Mouse (Mus musculus) kidney, adult 8-10 months (tissue): ENCODE data around the gene 1700022I11Rik.
A peak's percentile ranks its signal among the peaks of the same experiment; 100 is the strongest.
"Not testable (repeated sequence)": the region's sequence is repeated elsewhere in the genome, so short reads cannot be mapped to it uniquely, and the experiment has no call there.

Experiments used
- DNase-seq, 2 experiments: peaks; one replicate each; pipeline ENCODE4 v3.0.0; 2022

1700022I11Rik gene

GRCm38 (mm10) chr4:42952563-42952962 lies 16.8 kb upstream of the 1700022I11Rik start:
- DNase-seq: no peak

GRCm38 (mm10) chr4:42953435-42954094 lies 15.8 kb upstream of the 1700022I11Rik start:
- DNase-seq: peak in 1 of 2 experiments; percentile 32

GRCm38 (mm10) chr4:42954297-42954696 lies 15.1 kb upstream of the 1700022I11Rik start:
- DNase-seq: peak; percentile 38 to 78

GRCm38 (mm10) chr4:42955200-42955599 lies 14.2 kb upstream of the 1700022I11Rik start:
- DNase-seq: no peak

GRCm38 (mm10) chr4:42956581-42956980 lies 12.8 kb upstream of the 1700022I11Rik start:
- DNase-seq: no peak

- peak; percentile 56 to 61 for DNase-seq
Measured at GRCm38 (mm10) chr4:42957306-42957705, 12.1 kb upstream of the 1700022I11Rik start.

GRCm38 (mm10) chr4:42957979-42958378 lies 11.4 kb upstream of the 1700022I11Rik start:
- DNase-seq: no peak

- no peak for DNase-seq
Measured at GRCm38 (mm10) chr4:42958942-42959341, 10.5 kb upstream of the 1700022I11Rik start.

- no peak for DNase-seq
Measured at GRCm38 (mm10) chr4:42959382-42959781, 10.0 kb upstream of the 1700022I11Rik start.

- peak in 1 of 2 experiments; percentile 74 for DNase-seq
Measured at GRCm38 (mm10) chr4:42961592-42961991, 7.8 kb upstream of the 1700022I11Rik start.

GRCm38 (mm10) chr4:42963480-42963879 lies 5.9 kb upstream of the 1700022I11Rik start:
- DNase-seq: no peak

- peak in 1 of 2 experiments; percentile 41 for DNase-seq
Measured at GRCm38 (mm10) chr4:42965039-42965719, 4.2 kb upstream of the 1700022I11Rik start.

- DNase-seq: no peak
Measured at GRCm38 (mm10) chr4:42972952-42973351, 3.5 kb downstream of the 1700022I11Rik start.

GRCm38 (mm10) chr4:42973868-42974267 lies 4.5 kb downstream of the 1700022I11Rik start:
- no peak for DNase-seq

GRCm38 (mm10) chr4:42978062-42978461 lies 8.7 kb downstream of the 1700022I11Rik start:
- DNase-seq: no peak

GRCm38 (mm10) chr4:42980467-42980866 lies 11.1 kb downstream of the 1700022I11Rik start:
- DNase-seq: not testable (repeated sequence)

- DNase-seq: no peak
Measured at GRCm38 (mm10) chr4:42988296-42988695, 18.9 kb downstream of the 1700022I11Rik start.

GRCm38 (mm10) chr4:42998022-42998421 lies 28.6 kb downstream of the 1700022I11Rik start:
- no peak for DNase-seq

GRCm38 (mm10) chr4:42999451-43000140 lies 30.2 kb downstream of the 1700022I11Rik start:
- peak; percentile 78 to 84 for DNase-seq

- DNase-seq: peak; percentile 99
Measured at GRCm38 (mm10) chr4:43000141-43000986, 31.0 kb downstream of the 1700022I11Rik start, which contains the start of gene Vcp. Gene Vcp (minus strand): TSS chr4:43000507.

- no peak for DNase-seq
Measured at GRCm38 (mm10) chr4:43001272-43001671, 31.9 kb downstream of the 1700022I11Rik start.

- peak; percentile 32 to 36 for DNase-seq
Measured at GRCm38 (mm10) chr4:43002756-43003439, 33.5 kb downstream of the 1700022I11Rik start.
